Mouse (Mus musculus) liver, adult (tissue): Measurements from ENCODE around the gene Nadsyn1.

Source experiments
- GATA4 ChIP-seq: IDR thresholded peaks from 2 replicates; pipeline ENCODE4 v1.6.1; 2014; ENCODE audit warnings: mild to moderate bottlenecking, low read length; ENCODE audit not compliant: insufficient replicate concordance

The Nadsyn1 gene

DNA sequence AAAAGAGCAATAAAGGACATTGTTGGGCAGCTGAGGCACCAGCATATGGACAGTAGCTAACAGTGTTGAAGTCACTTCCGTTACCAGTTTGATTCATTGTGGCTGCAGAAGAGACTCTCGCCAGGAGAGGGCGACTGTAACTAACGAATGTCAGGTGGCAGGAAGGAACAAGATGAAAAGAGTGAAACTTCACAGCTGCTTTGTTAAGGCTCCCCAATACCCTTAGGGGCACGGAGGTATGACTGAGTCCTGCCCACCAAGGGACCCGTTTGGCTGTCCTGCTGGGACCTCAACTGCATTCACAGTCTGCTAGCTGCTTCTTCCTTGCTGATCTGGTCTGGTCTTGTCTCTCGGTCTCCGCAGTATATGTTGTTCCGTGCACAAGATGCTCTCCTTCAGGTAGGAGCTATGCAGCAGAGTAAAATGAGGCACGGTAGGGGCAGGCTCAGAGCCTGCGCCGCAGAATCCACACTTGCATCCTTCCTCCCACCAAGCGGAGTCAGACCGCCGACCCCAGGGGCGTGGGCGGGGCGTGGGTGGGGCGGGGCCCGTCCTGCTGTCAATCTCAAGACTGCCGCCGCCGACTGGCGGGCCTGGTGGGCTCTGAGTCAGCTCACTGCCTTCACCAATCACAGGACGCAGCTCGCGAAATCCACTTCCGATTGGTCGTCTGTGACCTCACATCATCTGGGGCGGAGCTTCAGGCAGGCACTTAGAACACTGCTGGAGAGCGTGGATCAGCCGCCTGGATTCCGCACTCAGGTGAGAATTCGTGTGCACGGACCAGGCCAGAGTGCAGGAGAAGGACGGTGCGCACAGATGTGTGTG is 7.1 kb upstream of the Nadsyn1 start:
- no peak for TF ChIP-seq GATA4

DNA sequence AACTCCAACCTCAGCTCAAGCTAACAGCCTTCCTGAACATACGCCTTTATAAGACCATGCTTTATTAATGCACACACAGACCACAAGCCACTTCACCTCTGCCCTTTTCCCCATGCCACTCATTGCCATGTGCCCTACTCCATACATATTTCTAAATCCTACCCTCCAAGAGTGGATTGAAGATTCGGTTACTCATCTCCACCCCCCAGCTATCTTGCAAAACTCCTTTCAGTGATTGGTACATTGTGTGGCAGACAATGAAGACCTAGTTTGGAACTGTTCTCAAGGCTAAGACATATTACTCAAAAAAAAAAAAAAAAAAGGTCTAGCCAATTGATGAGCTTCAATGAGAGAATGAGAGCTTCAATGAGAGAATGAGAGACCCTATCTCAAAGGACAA is 4.3 kb upstream of the Nadsyn1 start:
- TF ChIP-seq GATA4, result no peak

DNA sequence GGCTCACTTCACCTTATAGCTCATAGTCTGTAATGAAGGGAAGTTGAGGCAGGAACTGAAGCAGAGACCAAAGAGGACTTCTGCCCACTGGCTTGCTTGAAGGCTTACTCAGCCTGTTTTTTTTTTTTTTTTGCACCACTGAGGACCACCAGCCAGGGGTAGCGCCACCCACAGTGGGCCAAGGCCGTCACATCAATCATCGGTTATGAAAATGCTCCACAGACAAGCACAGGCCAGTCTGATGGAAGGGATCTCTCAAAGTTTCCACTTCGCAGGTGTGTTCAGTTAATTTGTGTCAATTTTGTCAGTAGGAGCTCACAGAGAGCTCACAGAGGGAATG is 587 bp upstream of the Nadsyn1 start:
- TF ChIP-seq GATA4, result no peak

DNA sequence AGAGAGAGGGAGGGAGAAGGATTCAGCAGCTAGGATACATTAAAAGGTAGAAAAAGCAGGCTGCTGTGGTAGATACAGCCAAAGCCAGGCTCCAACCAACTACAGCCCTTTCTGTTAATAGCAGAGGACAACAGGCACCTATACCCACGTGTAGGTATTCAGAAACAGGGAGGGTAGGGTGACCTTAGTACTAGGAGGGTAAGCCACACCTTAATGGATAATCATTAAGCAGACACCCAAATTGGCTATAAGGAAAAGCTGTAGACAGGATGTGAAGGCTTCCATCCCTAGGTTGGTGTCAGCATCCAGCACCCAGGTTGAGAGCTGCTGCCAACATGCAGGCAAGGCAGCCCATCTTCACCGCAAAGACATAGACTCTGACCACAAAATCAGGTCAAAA is 1.4 kb downstream of the Nadsyn1 start:
- no peak for TF ChIP-seq GATA4

DNA sequence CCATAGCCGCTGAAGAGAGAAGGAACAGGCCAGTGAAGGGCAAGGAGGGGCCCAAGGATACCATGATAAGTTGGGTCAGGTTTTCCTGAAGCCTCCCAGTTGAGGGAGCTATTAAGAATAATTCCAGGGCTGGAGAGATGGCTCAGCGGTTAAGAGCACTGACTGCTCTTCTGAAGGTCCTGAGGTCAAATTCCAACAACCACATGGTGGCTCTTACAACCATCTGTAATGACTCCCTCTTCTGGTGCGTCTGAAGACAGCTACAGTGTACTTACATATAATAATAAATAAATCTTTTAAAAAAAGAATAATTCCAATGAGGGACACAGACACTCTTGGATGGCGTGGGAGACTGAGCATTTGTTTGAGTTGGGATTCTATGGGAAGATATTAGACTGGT is 3.4 kb downstream of the Nadsyn1 start:
- no peak for TF ChIP-seq GATA4

DNA sequence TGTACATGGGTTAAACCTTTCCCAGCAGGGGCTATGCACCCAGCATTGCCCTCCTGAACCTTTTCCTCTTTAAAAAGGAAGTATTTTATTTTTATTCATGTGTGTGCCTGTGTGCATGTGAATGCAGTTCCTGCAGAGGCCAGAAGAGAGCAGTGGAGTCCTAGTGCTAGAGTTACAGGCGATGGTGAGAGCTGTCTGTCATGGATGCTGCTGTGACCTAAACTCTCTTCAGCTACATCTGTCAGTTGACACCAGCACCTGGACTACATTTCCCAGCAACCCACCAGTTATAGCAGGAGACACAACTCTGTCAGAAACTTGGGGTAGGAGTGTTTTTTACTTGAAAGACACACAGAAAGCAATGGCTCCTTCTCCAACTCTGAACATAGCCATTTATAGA is 13.7 kb downstream of the Nadsyn1 start:
- TF ChIP-seq GATA4, result no peak

DNA sequence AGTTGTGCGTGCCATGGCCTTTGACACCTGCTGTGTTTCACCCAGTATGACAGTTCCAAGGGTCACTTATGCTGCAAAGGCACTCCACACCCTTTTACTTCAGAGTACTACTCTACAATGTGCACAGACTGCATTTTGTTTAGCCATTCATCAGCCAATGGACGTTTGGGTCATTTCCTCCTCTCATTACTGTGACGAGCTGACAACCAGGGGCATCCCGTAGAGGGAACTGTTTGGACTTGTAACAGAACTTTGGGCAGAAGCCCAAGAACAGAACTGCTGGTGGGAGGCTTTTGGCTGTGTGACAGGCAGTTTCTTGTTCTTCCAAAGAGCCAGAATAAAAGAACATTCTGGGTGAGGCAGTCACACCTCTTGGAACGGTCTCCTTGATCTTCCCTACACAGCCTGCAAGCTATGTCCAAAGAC is 17.4 kb downstream of the Nadsyn1 start:
- no peak for TF ChIP-seq GATA4

DNA sequence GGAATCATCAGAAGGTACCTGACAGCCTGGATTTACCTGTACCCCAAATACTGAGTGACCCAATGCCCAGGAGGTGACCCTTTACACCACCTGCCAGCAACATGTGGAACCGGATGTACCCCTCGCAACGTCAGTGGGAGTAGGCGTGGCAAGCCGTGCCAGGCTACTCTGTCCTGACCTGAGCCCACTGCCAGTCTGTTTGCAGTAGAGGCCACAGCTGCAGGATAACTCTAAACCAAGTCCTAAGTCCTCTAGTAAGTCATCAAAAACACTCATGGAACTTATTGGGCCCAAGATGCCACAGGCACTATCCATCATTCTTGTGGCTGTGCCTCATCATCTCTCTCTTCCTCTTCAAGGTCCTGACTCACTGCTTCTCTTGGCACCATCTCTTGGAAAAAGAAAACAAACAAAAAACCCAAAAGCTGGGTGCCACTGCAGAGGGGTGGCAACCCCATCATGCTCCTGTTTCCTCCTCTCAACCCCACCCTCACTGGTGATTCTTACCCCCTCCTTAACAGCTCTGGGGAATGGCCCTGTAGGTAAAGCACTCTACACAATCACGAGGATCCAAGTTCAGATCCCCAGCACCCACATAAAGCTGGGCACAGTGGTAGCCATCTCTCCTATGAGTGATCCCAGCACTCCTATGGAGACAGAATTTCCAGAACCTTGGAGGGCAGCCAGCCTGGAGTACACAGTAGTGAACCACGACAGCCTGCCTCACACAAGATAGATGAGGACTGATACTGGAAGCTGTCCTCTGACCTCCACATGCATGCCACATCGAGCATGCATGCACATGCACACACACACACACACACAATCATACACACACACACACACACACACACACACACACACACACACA is 21.2 kb downstream of the Nadsyn1 start:
- no peak for TF ChIP-seq GATA4

DNA sequence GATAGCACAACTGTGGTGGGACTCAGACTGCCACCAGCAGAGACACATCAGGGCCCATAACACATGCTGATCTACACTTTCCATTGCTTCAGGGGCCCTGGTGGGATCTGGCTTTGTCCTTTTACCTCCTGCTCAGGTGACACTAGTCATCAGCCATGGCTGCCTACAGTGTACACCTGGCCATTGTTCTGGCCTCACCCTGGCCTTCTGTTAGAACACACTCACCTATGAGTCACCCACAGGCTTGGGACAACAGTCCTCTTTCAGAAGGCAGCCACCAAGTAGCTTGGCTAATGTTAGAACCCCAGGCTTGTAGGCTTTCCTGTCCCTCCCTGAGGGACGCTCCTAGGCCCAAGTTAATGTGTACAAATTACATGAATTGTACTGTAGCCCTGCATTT is 21.9 kb downstream of the Nadsyn1 start:
- no peak for TF ChIP-seq GATA4

DNA sequence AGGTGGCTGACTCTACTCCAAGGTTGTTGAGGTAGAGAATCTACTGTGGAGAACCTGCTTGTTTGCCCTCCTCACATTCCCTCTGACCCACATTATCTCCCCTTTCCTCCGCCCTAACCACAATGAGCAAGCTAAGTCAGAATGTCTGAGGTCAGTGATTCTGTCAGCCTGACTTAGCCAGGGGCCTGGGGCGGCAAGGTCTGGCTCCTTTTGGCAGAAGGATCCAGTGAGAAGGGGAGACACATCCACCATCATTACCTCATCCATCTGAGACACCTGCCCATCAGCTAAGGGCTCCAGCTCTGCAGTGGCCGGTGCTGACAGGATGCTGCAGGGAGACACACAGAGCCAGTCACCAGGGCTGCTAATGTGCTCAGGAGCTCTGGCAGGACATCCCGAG is 23.9 kb downstream of the Nadsyn1 start:
- TF ChIP-seq GATA4, result no peak

DNA sequence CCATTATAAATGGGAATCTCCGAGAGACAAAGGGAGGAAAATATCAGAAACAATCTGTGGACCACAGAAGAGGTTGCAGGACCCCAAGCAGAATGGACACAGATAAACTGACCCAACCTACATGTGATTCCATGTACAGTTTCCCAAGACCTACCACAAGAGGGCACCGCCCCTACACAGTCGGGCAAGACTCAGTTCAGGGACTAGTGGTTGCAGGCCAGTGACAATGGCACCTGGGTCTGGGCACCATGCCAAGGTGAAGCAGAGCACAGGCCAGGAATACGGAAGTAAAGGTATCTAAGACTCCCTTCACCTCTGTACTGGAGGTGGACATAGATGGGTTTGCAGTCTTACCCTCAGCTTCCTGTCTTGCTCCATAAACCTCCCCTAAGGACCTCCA is 29.5 kb downstream of the Nadsyn1 start:
- no peak for TF ChIP-seq GATA4

DNA sequence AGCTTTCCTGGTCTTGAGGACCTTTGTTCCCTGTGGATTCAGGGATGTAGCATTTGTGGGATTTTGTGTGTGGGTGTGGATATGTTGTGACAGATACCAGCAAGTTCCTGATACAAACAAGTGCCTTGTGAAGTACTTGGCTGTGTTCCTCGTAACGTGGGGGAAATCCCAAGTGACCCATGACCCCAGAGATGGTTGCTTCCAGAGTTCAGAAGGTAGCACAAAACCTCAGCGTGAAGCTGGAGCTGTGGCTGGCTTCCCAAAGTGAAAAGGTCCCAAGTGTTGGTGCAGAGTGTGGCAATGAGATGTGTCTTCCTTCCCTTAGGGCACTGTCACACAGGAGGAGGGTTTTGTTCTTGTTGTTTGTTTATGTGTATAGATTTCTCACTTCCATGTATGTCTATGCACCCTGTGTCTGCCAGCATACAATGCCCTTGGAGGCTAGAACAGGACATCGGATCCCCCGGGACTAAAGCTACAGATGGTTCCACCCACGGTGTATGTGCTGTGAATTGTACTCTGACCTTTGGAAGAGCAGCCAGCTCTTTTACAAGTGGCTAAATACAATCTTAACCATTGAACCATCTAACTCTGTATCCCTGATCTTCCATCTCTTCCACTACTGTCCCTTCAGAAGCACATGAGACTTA is 30.2 kb downstream of the Nadsyn1 start:
- TF ChIP-seq GATA4, result no peak

DNA sequence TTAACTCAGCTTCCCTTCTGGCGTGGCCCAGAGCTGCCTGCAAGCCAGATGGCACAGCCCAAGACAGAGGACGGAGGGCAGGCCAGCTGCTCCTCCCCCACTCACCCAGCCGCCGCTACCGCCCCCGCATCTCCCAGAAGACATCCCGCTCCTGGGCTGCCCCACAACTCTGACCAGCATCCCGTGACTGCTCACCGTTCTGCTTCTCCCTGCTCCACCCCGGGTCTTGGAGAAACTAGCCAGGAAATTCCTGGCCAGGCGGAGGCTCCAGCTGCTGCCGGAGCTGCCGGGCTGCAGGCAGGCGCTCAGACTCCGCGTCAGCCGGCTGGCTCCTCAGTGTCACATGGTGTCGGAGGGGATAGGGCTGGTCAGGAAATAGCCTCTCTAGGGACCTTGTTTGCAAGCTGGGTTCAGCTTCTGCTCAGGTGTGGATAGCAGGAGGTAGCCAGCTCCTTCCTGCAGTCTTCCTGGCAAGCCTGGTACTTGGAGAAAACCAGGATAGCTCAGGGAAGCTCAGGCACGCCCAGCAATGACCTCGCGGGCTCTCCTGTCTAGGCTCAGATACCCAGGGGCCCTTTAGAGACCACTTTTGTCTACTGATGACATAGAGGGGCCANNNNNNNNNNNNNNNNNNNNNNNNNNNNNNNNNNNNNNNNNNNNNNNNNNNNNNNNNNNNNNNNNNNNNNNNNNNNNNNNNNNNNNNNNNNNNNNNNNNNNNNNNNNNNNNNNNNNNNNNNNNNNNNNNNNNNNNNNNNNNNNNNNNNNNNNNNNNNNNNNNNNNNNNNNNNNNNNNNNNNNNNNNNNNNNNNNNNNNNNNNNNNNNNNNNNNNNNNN is 38.4 kb downstream of the Nadsyn1 start, which contains the start of gene Mrgpre:
Gene Mrgpre (minus strand): TSS at position 505 of the 834 bp plus-strand sequence.
- no peak for TF ChIP-seq GATA4

DNA sequence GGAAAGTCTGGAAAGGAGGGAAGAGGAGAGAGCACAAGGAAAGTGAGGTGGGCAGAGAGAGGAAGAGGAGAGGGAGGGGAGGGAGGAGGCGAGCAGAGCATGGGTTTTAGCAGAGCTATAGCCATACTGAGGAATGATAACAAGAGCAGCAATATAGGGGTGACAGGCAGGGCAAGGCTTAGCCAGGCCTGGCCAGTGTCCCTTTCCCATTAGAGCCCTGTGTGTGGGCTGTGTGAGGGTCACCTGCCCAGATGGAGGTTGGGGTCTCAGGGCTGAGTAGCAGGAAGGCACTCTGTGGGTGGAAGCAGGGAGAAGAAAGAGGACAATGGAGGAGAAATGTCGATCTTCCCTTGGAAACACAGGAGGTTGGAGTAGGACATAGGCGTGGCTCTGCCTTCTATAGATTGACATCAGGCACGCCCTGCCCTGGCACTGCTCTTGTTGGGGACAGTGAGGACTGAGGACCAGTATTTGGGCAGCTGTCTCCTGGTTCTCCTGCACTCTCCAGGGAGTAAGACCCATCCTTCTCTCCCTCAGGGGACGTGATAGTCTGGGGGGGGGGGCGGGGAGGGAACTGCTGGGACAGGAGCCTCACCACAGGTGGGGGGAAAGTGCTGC is 39.2 kb downstream of the Nadsyn1 start:
- TF ChIP-seq GATA4, result no peak
